Mouse (Mus musculus): ENCODE data around the gene Zbtb8b.

GRCm38 (mm10) chr4:129390936-129391557 is 49.6 kb downstream of the Zbtb8b start:
- no peak for TF ChIP-seq TAL1 (IDR thresholded peaks at IDR 0.05; ENCODE audit: low read length)
- no peak for TF ChIP-seq GATA1 (IDR thresholded peaks at IDR 0.05; ENCODE audit: low read length)
